Mouse (Mus musculus) limb, embryonic 10.5 days (tissue): ENCODE results near the gene Klhl36. TPM values are rescaled to one million over a fixed set of nuclear protein-coding genes. Genes with fewer than 3 reads are reported as not detected.
"Not testable (repeated sequence)": the region's sequence is repeated elsewhere in the genome, so short reads cannot be mapped to it uniquely, and the experiment has no call there.

Experiments
- DNase-seq: peaks from one replicate; pipeline ENCODE4 v3.0.0-alpha.2; 2017; ENCODE audit warnings: low spot score
- H3K27ac ChIP-seq: fragments of 300-500 bp; sonication (generic); 2 replicates; pipeline ENCODE4 v1.5.1; 2016; ENCODE audit warnings: mild to moderate bottlenecking
- H3K27me3 ChIP-seq: fragments of 300-500 bp; sonication (generic); 2 replicates; pipeline ENCODE4 v1.6.1; 2016; ENCODE audit warnings: low read depth, mild to moderate bottlenecking; ENCODE audit not compliant: poor library complexity, severe bottlenecking
- H3K36me3 ChIP-seq: fragments of 300-500 bp; sonication (generic); 2 replicates; pipeline ENCODE4 v1.6.1; 2016; ENCODE audit warnings: mild to moderate bottlenecking, moderate library complexity
- H3K4me1 ChIP-seq: fragments of 300-500 bp; sonication (generic); 2 replicates; pipeline ENCODE4 v1.6.1; 2016
- H3K4me3 ChIP-seq: fragments of 300-500 bp; sonication (generic); 2 replicates; pipeline ENCODE4 v1.5.1; 2016; ENCODE audit warnings: mild to moderate bottlenecking, moderate library complexity
- H3K9me3 ChIP-seq: fragments of 300-500 bp; sonication (generic); replicated peaks from 2 replicates; pipeline ENCODE4 v1.6.1; 2016; ENCODE audit warnings: mild to moderate bottlenecking
- WGBS: fragments of 180-500 bp; shearing (Covaris S2); methylation state at CpG from one replicate; pipeline ENCODE4 v1.1.7; 2016; 5-methylcytosine and 5-hydroxymethylcytosine counted together
- polyA plus RNA-seq: library from polyadenylated mRNA; unstranded; fragments of >200 nt; fragmentation: Nextera tagmentation; extraction: Ambion mirVana; gene quantifications from 2 replicates; pipeline ENCODE4 v1.2.1, GENCODE M21; 2016

The Klhl36 gene
- polyA plus RNA-seq, 1 experiment from 2014 or later, result 7.9 TPM

- Histone ChIP-seq H3K9me3 (no peaks in the 10 kb centered on the region), H3K4me1 (peaks cover 51% of the 10 kb centered on the region), H3K27ac (peak overlapping the region; percentile 85), H3K4me3 (peak overlapping the region; percentile 70), H3K36me3 (no peaks in the 10 kb centered on the region), H3K27me3 (peaks cover 5% of the 10 kb centered on the region; the same call in 1 of the 2 replicates)
- 86% methylated on average over 19 of the region's 19 CpGs for WGBS
- no peak for DNase-seq
Observed at GRCm38 (mm10) chr8:119838100-119838982, 23.7 kb upstream of the Klhl36 start.

DNA sequence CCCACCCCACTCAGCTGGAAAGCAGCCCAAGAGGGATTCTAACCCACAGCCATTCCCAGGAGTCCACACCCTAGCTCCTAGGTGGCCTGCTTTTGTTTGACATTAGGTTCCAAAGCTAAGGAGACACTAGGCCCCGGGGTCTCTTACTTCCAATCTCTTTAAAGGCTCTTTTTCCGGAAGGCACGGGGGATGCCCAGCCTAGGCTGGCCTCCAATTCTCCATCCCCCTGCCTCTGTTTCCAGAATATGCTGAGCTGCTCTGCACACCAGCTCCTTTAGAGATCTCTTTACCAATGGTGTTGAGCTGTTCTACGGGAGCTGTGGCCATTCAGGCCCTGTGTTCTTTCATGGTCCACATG is 23.1 kb upstream of the Klhl36 start:
- H3K27ac ChIP-seq, result peak overlapping the region; percentile 85
- DNase-seq, result no peak
- peaks cover 7% of the 10 kb centered on the region for H3K27me3 ChIP-seq
- H3K36me3 ChIP-seq, result no peaks in the 10 kb centered on the region
- peak overlapping the region; percentile 70 for H3K4me3 ChIP-seq
- H3K9me3 ChIP-seq, result no peaks in the 10 kb centered on the region
- WGBS, result 85% methylated on average over 4 of the region's 4 CpGs
- peaks cover 45% of the 10 kb centered on the region for H3K4me1 ChIP-seq

GRCm38 (mm10) chr8:119839419-119840021 is 22.5 kb upstream of the Klhl36 start:
- peak overlapping the region; percentile 70 for H3K4me3 ChIP-seq
- no peaks in the 10 kb centered on the region for H3K36me3 ChIP-seq
- H3K9me3 ChIP-seq, result no peaks in the 10 kb centered on the region
- H3K4me1 ChIP-seq, result peaks cover 44% of the 10 kb centered on the region
- peak overlapping the region; percentile 85 for H3K27ac ChIP-seq
- peaks cover 13% of the 10 kb centered on the region for H3K27me3 ChIP-seq
- WGBS, result 38% methylated on average over 14 of the region's 14 CpGs
- DNase-seq, result peak; percentile 47

- Histone ChIP-seq H3K4me3 (peak within 1 kb of the TSS; percentile 70), H3K9me3 (no peaks in the 10 kb centered on the region), H3K27ac (peak within 1 kb of the TSS; percentile 85), H3K36me3 (no peaks in the 10 kb centered on the region), H3K27me3 (peaks cover 21% of the 10 kb centered on the region), H3K4me1 (peaks cover 44% of the 10 kb centered on the region)
- peak; percentile 98 for DNase-seq
- WGBS, result under 1% methylated on average over 57 of the region's 57 CpGs
Observed at GRCm38 (mm10) chr8:119840275-119840808, 21.7 kb upstream of the Klhl36 start, which contains the start of gene Cotl1. Cotl1 (minus strand) TSS chr8:119840544.

DNA sequence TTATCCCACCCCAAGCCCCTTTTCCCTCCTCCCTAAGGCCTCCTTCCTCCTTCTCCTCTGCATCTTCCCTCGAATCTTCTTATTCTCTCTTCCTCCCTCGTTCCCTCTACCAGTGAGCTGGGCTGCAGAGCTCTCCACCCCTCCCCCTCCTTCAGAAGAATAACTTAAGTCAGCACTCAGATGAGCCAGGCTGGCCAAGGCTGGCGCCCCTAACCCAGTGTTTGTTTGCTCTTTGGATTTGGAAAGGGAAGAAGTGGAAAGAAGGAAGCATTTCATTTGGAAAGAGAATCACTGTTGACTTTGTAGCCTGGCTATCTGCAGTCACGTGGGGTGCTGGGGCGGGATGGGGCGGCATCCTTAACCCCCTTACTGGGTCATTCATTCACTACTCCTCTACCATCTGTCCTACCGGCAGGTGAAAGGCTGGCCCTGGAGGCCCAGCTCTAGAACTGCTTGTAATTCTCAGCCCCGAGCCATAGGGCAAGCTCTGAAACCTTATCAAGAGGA is 21.1 kb upstream of the Klhl36 start:
- Histone ChIP-seq H3K36me3 (no peaks in the 10 kb centered on the region), H3K4me3 (peak overlapping the region; percentile 70), H3K9me3 (no peaks in the 10 kb centered on the region), H3K27me3 (peaks cover 26% of the 10 kb centered on the region), H3K27ac (peak overlapping the region; percentile 85), H3K4me1 (peaks cover 44% of the 10 kb centered on the region)
- DNase-seq, result peak; percentile 35
- WGBS, result 12% methylated on average over 8 of the region's 8 CpGs

- Histone ChIP-seq H3K4me3 (no peak overlapping the region), H3K9me3 (no peaks in the 10 kb centered on the region), H3K27me3 (peaks cover 26% of the 10 kb centered on the region), H3K36me3 (no peaks in the 10 kb centered on the region), H3K27ac (no peak overlapping the region), H3K4me1 (peaks cover 25% of the 10 kb centered on the region)
- 4% methylated on average over 4 of the region's 4 CpGs for WGBS
- DNase-seq, result peak; percentile 64
Observed at GRCm38 (mm10) chr8:119843444-119843843, 18.6 kb upstream of the Klhl36 start.

DNA sequence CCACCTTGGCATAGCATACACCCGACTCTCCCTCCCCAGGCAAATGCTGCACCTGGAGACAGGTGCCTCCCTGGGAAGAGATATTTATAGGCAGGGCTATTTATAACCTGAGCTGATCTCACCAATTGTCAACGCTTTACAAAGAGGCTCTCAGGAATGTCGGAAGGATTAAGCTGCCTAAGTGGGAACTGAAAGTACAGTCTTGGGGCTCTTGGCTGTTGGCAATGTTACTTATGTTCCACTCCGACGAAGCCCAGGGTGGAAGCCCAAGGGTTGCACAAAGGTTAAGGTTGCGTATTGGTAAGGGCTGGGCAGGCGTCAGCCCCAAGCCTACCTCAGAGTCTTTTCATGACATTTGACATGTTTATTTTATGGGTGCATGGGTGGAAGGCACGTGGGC is 17.5 kb upstream of the Klhl36 start:
- no peak for DNase-seq
- Histone ChIP-seq H3K4me1 (peaks cover 13% of the 10 kb centered on the region), H3K27ac (no peak overlapping the region), H3K9me3 (no peaks in the 10 kb centered on the region), H3K27me3 (peaks cover 26% of the 10 kb centered on the region), H3K36me3 (no peaks in the 10 kb centered on the region), H3K4me3 (no peak overlapping the region)
- WGBS, result 47% methylated on average over 8 of the region's 8 CpGs

DNA sequence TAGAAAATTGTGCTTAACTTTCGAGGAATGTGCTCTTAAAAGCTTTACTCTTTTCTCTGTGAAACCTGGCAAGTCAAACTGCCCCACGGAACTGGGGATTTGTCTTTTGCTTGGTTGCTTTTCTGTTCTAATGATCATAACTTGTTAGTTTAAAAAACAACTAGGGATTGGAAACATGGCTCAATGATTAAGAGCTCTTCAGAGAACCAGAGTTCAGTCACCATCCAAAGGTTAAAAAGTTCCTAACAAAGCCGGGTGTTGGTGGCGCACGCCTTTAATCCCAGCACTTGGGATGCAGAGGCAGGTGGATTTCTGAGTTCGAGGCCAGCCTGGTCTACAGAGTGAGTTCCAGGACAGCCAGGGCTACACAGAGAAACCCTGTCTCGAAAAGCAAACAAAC is 16.3 kb upstream of the Klhl36 start:
- not testable (repeated sequence) for H3K4me1 ChIP-seq, H3K36me3 ChIP-seq, DNase-seq, H3K4me3 ChIP-seq, H3K9me3 ChIP-seq, H3K27ac ChIP-seq
- peaks cover 26% of the 10 kb centered on the region for H3K27me3 ChIP-seq
- WGBS, result 88% methylated on average over 7 of the region's 7 CpGs

GRCm38 (mm10) chr8:119847232-119847922 is 14.7 kb upstream of the Klhl36 start:
- peaks cover 21% of the 10 kb centered on the region for H3K27me3 ChIP-seq
- H3K4me3 ChIP-seq, result no peak overlapping the region
- H3K27ac ChIP-seq, result no peak overlapping the region
- H3K36me3 ChIP-seq, result no peaks in the 10 kb centered on the region
- 85% methylated on average over 16 of the region's 16 CpGs for WGBS
- DNase-seq, result no peak
- no peaks in the 10 kb centered on the region for H3K9me3 ChIP-seq
- no peaks in the 10 kb centered on the region for H3K4me1 ChIP-seq

- H3K27me3 ChIP-seq, result 0 out of 2 replicates have a peak, but pooled peaks cover 6% of the 10 kb centered on the region
- whole genome bisulfite sequencing, result 73% methylated on average over 8 of the region's 8 CpGs
- H3K9me3 ChIP-seq, result no peaks in the 10 kb centered on the region
- no peaks in the 10 kb centered on the region for H3K36me3 ChIP-seq
- H3K4me3 ChIP-seq, result no peak overlapping the region
- DNase-seq, result no peak
- H3K27ac ChIP-seq, result peak overlapping the region; percentile 6; the same call in 1 of the 2 replicates
- H3K4me1 ChIP-seq, result peaks cover 10% of the 10 kb centered on the region
Observed at GRCm38 (mm10) chr8:119853521-119853920, 8.5 kb upstream of the Klhl36 start.

DNA sequence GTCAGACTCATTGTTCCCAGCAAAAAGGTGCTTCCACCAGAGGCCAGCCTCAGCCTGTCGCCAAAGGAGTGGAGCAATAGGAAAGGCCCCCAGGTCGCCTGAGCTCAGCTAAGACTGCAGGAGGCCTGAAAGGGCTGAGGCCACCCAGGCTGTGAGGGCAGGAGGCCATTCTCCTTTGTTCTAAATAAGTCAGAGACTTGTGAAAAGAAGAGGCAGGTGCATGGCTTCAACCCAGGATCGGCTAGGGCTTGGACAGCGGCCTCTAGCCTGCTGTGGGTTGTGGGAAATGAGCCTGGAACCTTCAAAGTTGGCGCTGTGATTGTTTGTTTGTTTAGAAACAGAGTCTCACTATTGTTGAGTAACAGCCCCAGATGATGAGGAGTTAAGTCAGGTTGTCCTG is 8.0 kb upstream of the Klhl36 start:
- Histone ChIP-seq H3K27me3 (0 out of 2 replicates have a peak, but pooled peaks cover 6% of the 10 kb centered on the region), H3K4me3 (no peak overlapping the region), H3K36me3 (no peaks in the 10 kb centered on the region), H3K4me1 (peaks cover 15% of the 10 kb centered on the region), H3K27ac (peak overlapping the region; percentile 6; the same call in 1 of the 2 replicates), H3K9me3 (no peaks in the 10 kb centered on the region)
- 57% methylated on average over 5 of the region's 5 CpGs for WGBS
- DNase-seq, result no peak

DNA sequence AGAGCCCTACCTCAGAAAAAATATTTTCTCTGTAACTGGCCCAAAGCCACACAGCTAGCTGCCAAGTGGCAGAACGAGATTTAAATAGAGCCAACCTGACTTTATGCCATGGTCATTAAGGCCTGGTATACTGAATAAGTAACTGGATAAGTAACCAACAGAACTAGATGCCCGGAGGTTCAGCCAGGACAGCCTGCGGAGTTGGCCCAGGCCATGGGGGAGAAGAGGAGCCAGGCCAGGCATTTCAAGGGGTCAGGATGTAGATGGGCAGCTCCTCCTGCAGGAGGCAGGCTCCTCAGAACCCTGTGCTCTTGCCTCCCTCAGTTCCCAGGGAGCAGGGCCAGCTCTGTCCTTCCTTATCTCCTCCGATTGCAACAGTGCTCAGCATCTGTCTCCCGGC is 6.4 kb upstream of the Klhl36 start:
- H3K27me3 ChIP-seq, result peaks cover 19% of the 10 kb centered on the region; the same call in 1 of the 2 replicates
- no peak overlapping the region for H3K4me3 ChIP-seq
- peaks cover 19% of the 10 kb centered on the region for H3K4me1 ChIP-seq
- no peaks in the 10 kb centered on the region for H3K36me3 ChIP-seq
- no peak for DNase-seq
- 83% methylated on average over 5 of the region's 5 CpGs for WGBS
- no peaks in the 10 kb centered on the region for H3K9me3 ChIP-seq
- no peak overlapping the region for H3K27ac ChIP-seq
